Mouse (Mus musculus) T-helper 2 cell (primary cell): Measurements from ENCODE around the gene Asic2.

Experiments used
- in situ Hi-C: fragments of 300-600 bp; cut with MboI, MseI; formaldehyde crosslinking; loops from one replicate; pipeline ENCODE4 v1.15.1; 2025; ENCODE audit warnings: high pct_unique_total_duplicates

The Asic2 gene

GRCm38 (mm10) chr11:81611948-81612797 is 356.1 kb downstream of the Asic2 start:
- in situ Hi-C loops = no loop called here

GRCm38 (mm10) chr11:81610506-81610905 is 357.8 kb downstream of the Asic2 start:
- in situ Hi-C loops = no loop called here

DNA sequence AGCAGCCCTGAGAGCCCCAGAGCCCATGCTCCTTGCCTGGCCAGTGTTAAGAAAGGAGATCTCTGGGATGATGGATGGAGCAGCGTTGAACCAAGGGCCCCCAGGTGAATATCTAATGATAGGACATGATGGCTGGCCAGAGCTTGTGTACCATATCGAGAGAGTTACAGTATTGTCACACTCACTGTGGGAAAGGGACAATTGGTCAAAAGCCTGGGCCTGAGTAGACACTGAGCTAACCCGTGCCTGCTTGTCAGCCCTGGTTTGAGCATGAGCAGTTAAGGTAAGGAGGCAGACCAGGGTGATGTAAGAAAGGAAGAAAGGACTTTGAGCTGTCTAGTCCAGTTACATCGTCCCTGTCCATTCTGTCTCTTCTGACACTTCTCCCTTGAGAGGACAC is 365.3 kb downstream of the Asic2 start:
- in situ Hi-C loops = no loop called here

GRCm38 (mm10) chr11:81601736-81602135 is 366.5 kb downstream of the Asic2 start:
- in situ Hi-C loops = no loop called here

GRCm38 (mm10) chr11:81597601-81598000 is 370.7 kb downstream of the Asic2 start:
- in situ Hi-C loops = loop anchor here (25.0 kb wide), 1 partner anchor 1965 kb away; no protein-coding TSS in a partner anchor

DNA sequence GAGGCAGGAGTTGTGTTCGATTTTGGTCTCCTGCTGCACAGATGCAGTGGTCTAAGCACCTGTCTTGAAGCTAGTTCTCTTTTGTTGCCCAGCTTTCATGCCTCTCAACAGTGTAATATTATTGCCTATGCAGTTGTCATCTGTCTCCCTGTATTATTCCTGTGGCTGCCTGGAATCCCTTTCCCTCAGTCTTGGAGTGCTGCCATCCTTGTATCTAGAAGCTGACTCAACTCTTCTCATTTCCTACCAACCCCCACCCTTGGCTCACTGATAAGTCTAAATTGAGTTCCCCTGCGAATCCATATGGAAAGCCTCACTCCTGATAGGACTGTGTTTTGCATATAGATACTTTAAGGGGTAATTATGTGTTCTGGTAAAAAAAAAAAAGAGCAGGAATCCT is 373.0 kb downstream of the Asic2 start:
- in situ Hi-C loops = loop anchor here (25.0 kb wide), 1 partner anchor 1967 kb away; no protein-coding TSS in a partner anchor

DNA sequence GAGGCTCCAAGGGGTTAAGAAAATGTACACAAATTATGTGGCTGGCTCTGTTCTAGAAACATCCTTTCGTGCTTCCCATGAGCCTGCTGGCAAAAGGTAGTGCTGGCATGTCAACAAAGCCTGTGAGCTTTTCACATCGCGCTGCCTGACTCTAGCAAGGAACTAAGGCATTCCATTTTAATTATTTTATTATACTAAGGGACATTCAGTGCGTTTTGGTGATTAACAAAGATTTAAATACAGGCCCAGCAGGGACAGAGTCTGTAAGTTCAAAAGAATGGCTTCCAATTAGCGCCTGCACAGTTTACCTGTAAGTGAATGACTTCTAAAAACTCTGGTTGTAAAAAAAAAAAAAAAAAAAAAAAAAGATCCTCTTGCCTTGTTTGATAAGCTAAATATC is 375.5 kb downstream of the Asic2 start:
- in situ Hi-C loops = loop anchor here (25.0 kb wide), 1 partner anchor 1970 kb away; no protein-coding TSS in a partner anchor

DNA sequence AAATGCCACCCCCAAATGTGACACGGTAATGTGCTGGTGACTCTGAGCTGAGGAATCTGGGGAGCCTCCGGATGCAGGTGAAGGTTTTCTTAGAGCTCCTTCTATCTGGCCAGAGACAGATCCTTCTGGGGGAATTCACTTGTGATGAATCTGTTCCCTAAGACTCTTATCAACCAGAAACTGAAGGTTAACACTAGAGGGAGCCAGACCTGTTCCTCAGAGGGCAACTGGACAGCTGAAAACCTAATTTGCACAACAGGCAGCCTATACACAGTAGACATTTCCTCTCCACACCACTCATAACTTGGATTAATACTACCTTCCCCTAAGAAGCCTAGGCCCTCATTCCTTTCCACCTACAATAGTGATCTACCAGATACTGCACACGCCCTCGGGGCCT is 377.3 kb downstream of the Asic2 start:
- in situ Hi-C loops = loop anchor here (25.0 kb wide), 1 partner anchor 1971 kb away; no protein-coding TSS in a partner anchor

DNA sequence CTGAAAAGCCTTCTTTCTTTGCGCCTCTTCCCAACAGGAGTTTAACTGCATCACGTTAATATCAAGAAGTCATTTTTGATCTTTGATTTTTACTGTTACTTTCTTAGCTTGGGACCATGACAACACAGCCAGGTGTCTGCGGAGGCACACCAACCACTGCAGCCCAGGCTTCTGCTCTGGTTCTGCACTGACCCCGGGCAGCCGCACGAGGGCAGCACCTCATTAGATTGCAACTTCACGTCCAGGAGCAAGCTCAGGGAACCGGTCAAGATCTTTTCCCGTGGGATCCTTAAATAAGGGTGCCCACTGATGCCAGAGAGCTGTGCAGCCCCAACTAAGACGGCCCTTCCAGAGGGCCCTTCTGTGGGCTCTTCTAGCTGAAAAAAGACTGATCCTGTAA is 379.6 kb downstream of the Asic2 start:
- in situ Hi-C loops = loop anchor here (25.0 kb wide), 1 partner anchor 1974 kb away; no protein-coding TSS in a partner anchor

DNA sequence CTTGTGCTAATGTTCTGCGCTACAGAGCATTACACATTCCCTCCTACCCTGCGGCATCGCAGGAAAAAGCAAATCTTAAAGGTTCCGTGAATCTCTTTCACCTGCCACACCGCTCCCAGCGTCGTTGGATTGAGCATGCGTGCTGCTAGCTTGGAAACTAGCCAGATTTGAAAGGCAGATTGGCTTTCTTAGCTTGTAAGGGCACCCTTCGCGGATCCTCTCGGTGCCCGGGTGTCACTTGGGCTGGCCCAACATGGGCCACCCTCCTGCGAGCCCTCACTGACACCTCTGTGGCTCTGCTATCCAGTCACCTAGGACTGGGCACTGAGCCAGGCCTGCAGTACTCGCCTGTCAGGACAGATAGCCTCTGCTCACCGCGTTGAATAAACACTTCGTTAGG is 380.3 kb downstream of the Asic2 start:
- in situ Hi-C loops = loop anchor here (25.0 kb wide), 1 partner anchor 1974 kb away; no protein-coding TSS in a partner anchor

DNA sequence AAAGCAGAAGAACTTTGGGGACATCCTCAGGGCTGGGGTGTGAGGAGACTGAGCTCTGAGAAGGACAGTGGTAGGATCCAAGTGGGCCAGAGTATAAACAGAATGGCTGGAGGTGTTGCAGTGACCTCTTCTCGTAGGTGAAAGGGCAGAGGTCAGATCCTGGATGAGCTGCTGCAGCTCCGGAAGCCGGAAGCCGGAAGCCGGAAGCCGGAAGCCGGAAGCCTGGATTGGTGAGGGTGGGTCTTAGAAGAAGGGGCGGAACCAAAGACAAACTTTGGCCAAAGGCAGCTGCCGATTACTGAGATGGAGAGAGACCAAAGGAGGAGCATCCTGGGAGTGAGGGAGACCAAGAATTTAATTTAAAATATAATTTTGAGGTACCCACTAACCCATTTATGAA is 381.1 kb downstream of the Asic2 start:
- in situ Hi-C loops = loop anchor here (25.0 kb wide), 1 partner anchor 1975 kb away; no protein-coding TSS in a partner anchor

DNA sequence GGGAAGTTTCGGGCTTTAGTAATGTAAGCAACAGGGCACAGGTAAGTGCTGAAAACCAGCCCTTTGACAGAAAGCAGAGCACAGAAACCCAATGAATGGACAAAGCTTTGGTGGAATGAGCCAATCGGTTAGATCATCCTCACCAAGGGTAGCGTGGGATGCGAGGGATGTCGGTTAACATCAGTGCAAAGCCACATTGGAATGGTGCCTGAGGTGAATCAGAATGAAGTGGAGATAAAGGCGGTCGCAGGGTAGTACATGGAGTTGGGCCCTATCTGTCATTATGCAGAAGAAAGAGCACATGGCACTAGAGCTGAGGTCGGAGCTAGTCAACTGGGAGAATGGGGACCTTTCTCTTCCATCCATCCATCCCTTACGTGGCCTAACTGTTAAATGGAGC is 383.8 kb downstream of the Asic2 start:
- in situ Hi-C loops = loop anchor here (25.0 kb wide), 1 partner anchor 1978 kb away; no protein-coding TSS in a partner anchor

DNA sequence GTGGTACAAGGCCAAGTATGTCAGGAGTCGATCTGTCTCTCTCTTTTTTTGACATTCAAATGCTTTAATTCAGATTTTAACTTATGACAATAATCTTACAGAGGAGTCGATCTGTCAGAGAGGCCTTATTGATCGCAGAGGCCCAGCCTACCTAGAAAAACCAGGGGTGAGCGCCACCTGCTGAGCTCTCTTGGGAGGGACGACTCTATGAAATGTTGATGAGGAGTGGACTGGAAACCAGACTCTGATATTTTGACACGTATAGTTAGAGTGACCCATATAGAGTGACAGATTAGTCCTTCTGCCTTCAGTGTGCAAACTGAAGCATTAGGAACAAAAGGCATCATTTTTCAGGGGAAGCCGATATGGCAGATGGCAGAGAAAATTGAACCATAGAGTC is 385.1 kb downstream of the Asic2 start:
- in situ Hi-C loops = loop anchor here (25.0 kb wide), 1 partner anchor 1979 kb away; no protein-coding TSS in a partner anchor

DNA sequence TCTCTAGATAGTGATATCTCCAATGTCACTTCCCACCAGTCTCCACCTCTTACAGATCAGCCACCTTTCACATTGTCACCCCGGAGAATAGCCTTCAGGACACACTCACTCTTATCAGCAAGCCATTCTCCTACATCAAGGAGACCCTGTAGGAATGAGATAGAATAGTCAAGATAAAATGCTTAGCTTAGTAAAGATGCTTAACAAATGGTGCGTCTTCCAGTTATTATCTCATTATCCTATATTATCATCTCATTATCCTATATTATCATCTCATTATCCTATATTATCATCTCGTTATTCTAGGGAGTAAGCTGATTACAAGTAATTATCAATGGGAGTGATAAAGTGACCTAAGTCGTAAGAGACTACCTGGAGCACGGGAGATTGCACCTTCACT is 386.1 kb downstream of the Asic2 start:
- in situ Hi-C loops = loop anchor here (25.0 kb wide), 1 partner anchor 1980 kb away; no protein-coding TSS in a partner anchor

- in situ Hi-C loops = loop anchor here (25.0 kb wide), 1 partner anchor 1983 kb away; no protein-coding TSS in a partner anchor
Observed at GRCm38 (mm10) chr11:81579753-81580152, 388.5 kb downstream of the Asic2 start.

- in situ Hi-C loops = no loop called here
Observed at GRCm38 (mm10) chr11:81570406-81570805, 397.9 kb downstream of the Asic2 start.

GRCm38 (mm10) chr11:81564857-81565256 is 403.4 kb downstream of the Asic2 start:
- in situ Hi-C loops = no loop called here

GRCm38 (mm10) chr11:81560374-81560773 is 407.9 kb downstream of the Asic2 start:
- in situ Hi-C loops = no loop called here

DNA sequence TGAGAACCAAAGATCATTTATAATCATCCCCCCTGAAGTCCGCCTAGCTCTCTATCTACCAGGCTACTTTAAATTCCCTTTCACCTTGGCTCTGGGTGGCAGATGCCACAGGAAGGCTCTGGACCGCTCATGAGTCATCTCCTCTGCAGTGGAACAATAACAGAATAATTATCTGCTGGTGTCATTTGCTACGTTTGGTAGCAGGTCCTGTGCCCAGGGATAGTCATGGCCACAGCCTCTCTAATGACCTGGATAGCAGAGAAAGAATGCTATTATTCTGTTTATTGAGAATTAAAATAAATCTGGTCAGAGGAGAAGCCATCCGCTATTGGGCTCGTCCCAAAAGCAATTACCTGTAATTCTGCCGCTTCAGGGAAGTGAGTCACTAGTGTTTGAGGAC is 425.1 kb downstream of the Asic2 start:
- in situ Hi-C loops = no loop called here

GRCm38 (mm10) chr11:81535121-81535717 is 433.0 kb downstream of the Asic2 start:
- in situ Hi-C loops = no loop called here

- in situ Hi-C loops = no loop called here
Observed at GRCm38 (mm10) chr11:81534686-81535085, 433.6 kb downstream of the Asic2 start.

DNA sequence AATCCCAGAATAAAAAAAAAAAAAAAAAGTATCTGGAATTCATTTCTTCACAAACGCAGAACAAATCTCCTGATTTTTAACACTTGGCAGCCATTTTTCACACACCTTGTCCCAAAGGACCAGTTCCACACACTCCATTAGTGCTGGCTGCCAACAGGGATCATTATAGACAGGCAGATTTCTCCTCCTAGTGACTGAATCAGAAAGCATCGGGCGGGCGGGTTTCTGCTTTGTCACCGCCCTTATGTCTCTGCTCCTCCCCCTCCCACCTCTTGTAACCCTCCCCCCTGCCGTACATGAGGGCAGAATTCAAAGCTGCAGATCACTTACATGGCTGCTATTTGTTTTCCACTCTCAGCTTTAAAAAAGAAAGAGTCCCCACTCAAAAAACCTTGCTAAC is 436.4 kb downstream of the Asic2 start:
- in situ Hi-C loops = no loop called here
